Mouse (Mus musculus): ENCODE data around the gene Cryga. TPM values are rescaled to one million over a fixed set of nuclear protein-coding genes. Genes with fewer than 3 reads are reported as not detected.
"Not testable (repeated sequence)": the region's sequence is repeated elsewhere in the genome, so short reads cannot be mapped to it uniquely, and the experiment has no call there.

Gene Cryga
- polyA plus RNA-seq, 1 experiment from 2014 or later, result not detected

DNA sequence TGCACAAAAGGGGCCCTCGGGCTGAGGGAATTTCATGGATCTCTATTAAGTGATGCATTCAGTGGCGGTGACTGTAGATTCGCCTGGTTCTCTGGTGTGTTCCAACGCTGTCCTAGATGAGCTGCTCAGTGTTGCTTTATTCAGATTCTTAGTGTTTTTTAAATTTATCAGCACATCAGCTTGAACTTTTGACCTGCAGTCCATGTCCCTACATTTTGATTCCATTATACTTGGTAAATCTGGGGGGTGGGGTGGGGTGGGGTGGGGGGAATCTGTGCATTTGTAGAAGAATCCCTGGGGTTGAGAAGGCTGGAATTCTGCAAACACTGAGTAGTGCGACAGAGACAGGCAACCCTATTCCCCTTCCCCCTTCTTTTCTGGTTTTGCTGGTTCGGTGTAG is 29.6 kb downstream of the Cryga start, which contains the start of gene Crygc:
Gene Crygc, minus strand, starts transcription at position 101 of the 400 bp plus-strand sequence.
- Histone ChIP-seq H3K27me3 (replicated peaks; ENCODE audit: control insufficient read depth, insufficient read depth, low read length) (no peaks in the 10 kb centered on the region), H3K4me3 (ENCODE audit: low read depth, low read length) (no peak within 1 kb of the TSS), H3K4me2 (replicated peaks; ENCODE audit: low read depth) (no peak within 1 kb of the TSS), H3K9me3 (ENCODE audit: control insufficient read depth) (no peaks in the 10 kb centered on the region), H3K27ac (ENCODE audit: low read depth, low read length) (no peak within 1 kb of the TSS), H3K9ac (ENCODE audit: low read depth, low read length) (no peak within 1 kb of the TSS), H3K4me1 (replicated peaks; ENCODE audit: control insufficient read depth, insufficient read depth, low read length) (no peaks in the 10 kb centered on the region), H3K36me3 (ENCODE audit: control insufficient read depth, insufficient read depth) (no peaks in the 10 kb centered on the region)
- no peak for ATAC-seq
- TF ChIP-seq CTCF (IDR thresholded peaks at IDR 0.05; ENCODE audit: low read depth), result no peak
- WGBS, result 65% methylated on average over 6 of the region's 6 CpGs

DNA sequence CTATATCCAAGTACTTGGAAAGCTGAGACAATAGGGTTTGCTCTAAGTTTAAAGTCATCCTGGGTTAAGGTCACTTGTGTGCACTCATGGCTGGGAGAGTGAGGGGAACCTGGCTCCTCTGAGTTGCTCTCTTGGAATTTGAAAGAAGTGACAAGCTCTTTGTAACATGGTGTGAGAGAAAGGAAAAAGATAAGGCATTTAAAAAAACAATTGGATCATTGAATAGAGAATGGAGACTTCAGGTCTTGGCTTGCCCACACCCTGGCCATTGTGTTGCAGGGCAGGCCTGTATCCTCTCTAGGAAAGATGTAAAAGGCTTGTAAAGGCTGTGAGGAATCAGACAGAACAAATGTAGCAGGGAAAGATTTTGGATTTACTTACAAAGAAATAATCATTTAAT is 35.3 kb downstream of the Cryga start:
- H3K9me3 ChIP-seq (ENCODE audit: control insufficient read depth), result no peaks in the 10 kb centered on the region
- H3K36me3 ChIP-seq (ENCODE audit: control insufficient read depth, insufficient read depth), result no peaks in the 10 kb centered on the region
- no peak for ATAC-seq
- no peaks in the 10 kb centered on the region for H3K27me3 ChIP-seq (replicated peaks; ENCODE audit: control insufficient read depth, insufficient read depth, low read length)
- no peaks in the 10 kb centered on the region for H3K4me1 ChIP-seq (replicated peaks; ENCODE audit: control insufficient read depth, insufficient read depth, low read length)
- no peak overlapping the region for H3K4me3 ChIP-seq (ENCODE audit: low read depth, low read length)
- no peak for TF ChIP-seq CTCF (IDR thresholded peaks at IDR 0.05; ENCODE audit: low read depth)
- H3K4me2 ChIP-seq (replicated peaks; ENCODE audit: low read depth), result no peak overlapping the region
- no peak overlapping the region for H3K27ac ChIP-seq (ENCODE audit: low read depth, low read length)
- H3K9ac ChIP-seq (ENCODE audit: low read depth, low read length), result no peak overlapping the region

DNA sequence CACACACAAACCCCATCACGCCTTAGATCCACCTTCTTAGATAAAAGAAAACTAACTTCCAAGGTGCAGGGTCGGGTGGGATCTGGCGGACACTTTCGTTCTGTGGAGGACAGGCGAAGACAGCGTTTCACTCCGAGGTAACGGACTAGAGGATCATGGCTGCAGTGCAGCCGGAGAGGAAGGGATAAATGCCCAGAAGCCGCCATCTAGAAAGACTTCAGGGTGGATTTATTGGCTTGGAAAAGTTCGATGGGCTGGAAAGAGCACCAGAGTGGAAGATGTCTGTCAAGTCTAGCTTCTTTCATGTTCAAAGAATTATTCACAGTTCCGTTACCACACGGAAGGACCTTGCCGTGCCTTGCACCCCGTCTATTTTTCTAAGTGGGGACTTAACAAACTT is 39.0 kb downstream of the Cryga start:
- no peak overlapping the region for H3K4me3 ChIP-seq (ENCODE audit: low read depth, low read length)
- ATAC-seq, result no peak
- no peaks in the 10 kb centered on the region for H3K27me3 ChIP-seq (replicated peaks; ENCODE audit: control insufficient read depth, insufficient read depth, low read length)
- H3K4me2 ChIP-seq (replicated peaks; ENCODE audit: low read depth), result no peak overlapping the region
- no peak for TF ChIP-seq CTCF (IDR thresholded peaks at IDR 0.05; ENCODE audit: low read depth)
- H3K9ac ChIP-seq (ENCODE audit: low read depth, low read length), result no peak overlapping the region
- no peaks in the 10 kb centered on the region for H3K36me3 ChIP-seq (ENCODE audit: control insufficient read depth, insufficient read depth)
- H3K4me1 ChIP-seq (replicated peaks; ENCODE audit: control insufficient read depth, insufficient read depth, low read length), result no peaks in the 10 kb centered on the region
- 87% methylated on average over 15 of the region's 15 CpGs for WGBS
- no peaks in the 10 kb centered on the region for H3K9me3 ChIP-seq (ENCODE audit: control insufficient read depth)
- no peak overlapping the region for H3K27ac ChIP-seq (ENCODE audit: low read depth, low read length)

DNA sequence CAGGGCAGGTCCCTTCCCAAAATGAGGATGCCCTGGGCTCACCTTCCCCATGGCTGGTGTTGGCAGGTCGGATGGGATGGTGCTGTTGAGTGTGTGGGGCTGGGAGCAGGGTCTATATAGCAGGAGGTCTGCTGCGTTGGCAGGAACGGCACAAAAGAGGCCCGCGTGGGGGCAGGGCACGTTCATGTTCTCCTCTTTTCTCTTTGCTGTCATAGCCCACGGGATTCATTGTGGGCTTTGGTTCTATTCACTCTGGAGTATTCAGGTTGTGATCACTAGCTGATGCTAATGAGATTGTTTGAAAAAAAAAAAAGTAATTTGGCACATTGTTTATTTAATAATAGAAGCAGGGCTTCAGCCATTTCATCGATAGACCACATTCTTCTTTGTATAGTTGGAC is 39.8 kb downstream of the Cryga start, which contains the start of gene Crygd:
Gene Crygd, minus strand, starts transcription at position 101 of the 400 bp plus-strand sequence.
- Histone ChIP-seq H3K9me3 (ENCODE audit: control insufficient read depth) (no peaks in the 10 kb centered on the region), H3K36me3 (ENCODE audit: control insufficient read depth, insufficient read depth) (no peaks in the 10 kb centered on the region), H3K27ac (ENCODE audit: low read depth, low read length) (no peak within 1 kb of the TSS), H3K27me3 (replicated peaks; ENCODE audit: control insufficient read depth, insufficient read depth, low read length) (no peaks in the 10 kb centered on the region), H3K4me3 (ENCODE audit: low read depth, low read length) (no peak within 1 kb of the TSS), H3K9ac (ENCODE audit: low read depth, low read length) (no peak within 1 kb of the TSS), H3K4me1 (replicated peaks; ENCODE audit: control insufficient read depth, insufficient read depth, low read length) (no peaks in the 10 kb centered on the region), H3K4me2 (replicated peaks; ENCODE audit: low read depth) (no peak within 1 kb of the TSS)
- WGBS, result 87% methylated on average over 8 of the region's 8 CpGs
- TF ChIP-seq CTCF (IDR thresholded peaks at IDR 0.05; ENCODE audit: low read depth), result no peak
- no peak for ATAC-seq

DNA sequence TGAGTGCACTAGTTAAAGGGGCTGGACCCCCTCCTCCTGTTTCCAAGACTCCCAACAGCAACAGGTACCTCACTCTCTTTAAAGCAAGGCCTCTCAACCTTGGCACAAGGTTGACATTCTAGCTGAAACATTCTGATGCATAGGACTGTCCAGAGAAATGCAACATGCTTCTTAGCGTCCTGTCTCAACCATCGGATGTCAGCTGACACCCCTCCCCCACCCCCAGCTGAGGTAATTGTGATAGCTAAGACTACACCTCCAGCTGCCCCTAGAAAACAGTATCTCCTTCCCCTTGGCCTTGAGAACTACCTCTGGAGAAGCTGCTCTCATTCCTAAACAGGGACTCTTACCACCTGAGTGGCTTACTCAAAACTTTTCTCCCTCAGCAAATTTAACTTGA is 51.0 kb downstream of the Cryga start:
- H3K9ac ChIP-seq (ENCODE audit: low read depth, low read length), result no peak overlapping the region
- TF ChIP-seq CTCF (IDR thresholded peaks at IDR 0.05; ENCODE audit: low read depth), result no peak
- no peaks in the 10 kb centered on the region for H3K9me3 ChIP-seq (ENCODE audit: control insufficient read depth)
- 24% methylated on average over 2 of the region's 2 CpGs for WGBS
- H3K27ac ChIP-seq (ENCODE audit: low read depth, low read length), result no peak overlapping the region
- H3K36me3 ChIP-seq (ENCODE audit: control insufficient read depth, insufficient read depth), result no peaks in the 10 kb centered on the region
- H3K4me2 ChIP-seq (replicated peaks; ENCODE audit: low read depth), result no peak overlapping the region
- no peak for ATAC-seq
- H3K4me1 ChIP-seq (replicated peaks; ENCODE audit: control insufficient read depth, insufficient read depth, low read length), result no peaks in the 10 kb centered on the region
- no peak overlapping the region for H3K4me3 ChIP-seq (ENCODE audit: low read depth, low read length)
- H3K27me3 ChIP-seq (replicated peaks; ENCODE audit: control insufficient read depth, insufficient read depth, low read length), result no peaks in the 10 kb centered on the region

DNA sequence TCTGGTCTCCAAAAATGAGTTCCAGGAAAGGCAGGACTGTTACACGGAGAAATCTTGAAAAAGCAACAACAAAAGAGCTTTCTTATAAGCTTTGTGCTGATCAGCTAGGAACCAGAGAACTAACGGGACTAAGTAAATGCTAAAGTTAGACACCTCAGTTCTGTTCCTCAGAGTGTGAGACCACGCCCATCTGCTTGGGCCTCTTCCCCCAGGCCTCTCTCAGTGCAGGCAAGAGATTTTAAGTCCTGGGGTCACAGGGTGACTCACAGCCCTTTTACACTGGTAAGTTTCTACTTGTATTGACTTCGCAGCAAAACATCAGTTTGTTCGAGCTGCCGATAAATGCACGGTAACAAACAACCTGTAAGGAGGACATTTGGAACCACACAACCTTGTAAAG is 51.5 kb downstream of the Cryga start:
- no peak for ATAC-seq
- H3K4me3 ChIP-seq (ENCODE audit: low read depth, low read length), result no peak overlapping the region
- no peak overlapping the region for H3K27ac ChIP-seq (ENCODE audit: low read depth, low read length)
- 63% methylated on average over 7 of the region's 7 CpGs for WGBS
- no peak overlapping the region for H3K9ac ChIP-seq (ENCODE audit: low read depth, low read length)
- H3K4me2 ChIP-seq (replicated peaks; ENCODE audit: low read depth), result no peak overlapping the region
- TF ChIP-seq CTCF (IDR thresholded peaks at IDR 0.05; ENCODE audit: low read depth), result no peak
- no peaks in the 10 kb centered on the region for H3K36me3 ChIP-seq (ENCODE audit: control insufficient read depth, insufficient read depth)
- no peaks in the 10 kb centered on the region for H3K9me3 ChIP-seq (ENCODE audit: control insufficient read depth)
- H3K4me1 ChIP-seq (replicated peaks; ENCODE audit: control insufficient read depth, insufficient read depth, low read length), result no peaks in the 10 kb centered on the region
- no peaks in the 10 kb centered on the region for H3K27me3 ChIP-seq (replicated peaks; ENCODE audit: control insufficient read depth, insufficient read depth, low read length)

DNA sequence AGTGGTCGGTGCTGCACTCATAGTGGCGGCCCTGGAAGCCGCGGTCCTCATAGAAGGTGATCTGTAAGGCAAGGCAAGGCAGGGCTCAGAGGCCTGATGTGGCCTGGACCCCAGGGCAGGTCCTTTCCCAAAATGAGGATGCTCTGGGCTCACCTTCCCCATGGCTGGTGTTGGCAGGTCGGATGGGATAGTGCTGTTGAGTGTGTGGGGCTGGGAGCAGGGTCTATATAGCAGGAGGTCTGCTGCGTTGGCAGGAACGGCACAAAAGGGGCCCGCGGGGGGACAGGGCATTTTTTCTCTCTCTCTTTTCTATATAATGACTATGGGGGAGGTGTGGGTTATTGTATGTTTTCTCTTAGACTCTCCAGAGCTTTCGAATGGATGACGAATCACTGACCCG is 52.2 kb downstream of the Cryga start, which contains the start of gene Cryge:
Gene Cryge, minus strand, starts transcription at position 198 of the 400 bp plus-strand sequence.
- not testable (repeated sequence) for H3K4me1 ChIP-seq (replicated peaks; ENCODE audit: control insufficient read depth, insufficient read depth, low read length); H3K36me3 ChIP-seq (ENCODE audit: control insufficient read depth, insufficient read depth); H3K27me3 ChIP-seq (replicated peaks; ENCODE audit: control insufficient read depth, insufficient read depth, low read length); H3K4me3 ChIP-seq (ENCODE audit: low read depth, low read length); H3K9ac ChIP-seq (ENCODE audit: low read depth, low read length); H3K27ac ChIP-seq (ENCODE audit: low read depth, low read length); H3K9me3 ChIP-seq (ENCODE audit: control insufficient read depth); ATAC-seq; H3K4me2 ChIP-seq (replicated peaks; ENCODE audit: low read depth)
- 68% methylated on average over 8 of the region's 12 CpGs for WGBS

Other genes with a start within 250 kb of the Cryga start
- gene Plekhm3, start 146.5 kb downstream of the Cryga start, polyA plus RNA-seq (2015; fragmentation: Nextera tagmentation; extraction: Ambion mirVana), result 1.5 and 1.8 TPM in 2 replicates
- gene Akr1cl, start 70.6 kb downstream of the Cryga start, polyA plus RNA-seq (2015; fragmentation: Nextera tagmentation; extraction: Ambion mirVana), result 0.09 and 0.16 TPM in 2 replicates
- gene Cryge, start 52.2 kb downstream of the Cryga start, polyA plus RNA-seq (2015; fragmentation: Nextera tagmentation; extraction: Ambion mirVana), result not detected in 2 replicates
- gene Crygd, start 39.9 kb downstream of the Cryga start, polyA plus RNA-seq (2015; fragmentation: Nextera tagmentation; extraction: Ambion mirVana), result not detected in 2 replicates
- gene Crygc, start 29.7 kb downstream of the Cryga start, polyA plus RNA-seq (2015; fragmentation: Nextera tagmentation; extraction: Ambion mirVana), result not detected in 2 replicates
- not detected in 2 replicates for gene Crygb, start 21.1 kb downstream of the Cryga start, polyA plus RNA-seq (2015; fragmentation: Nextera tagmentation; extraction: Ambion mirVana)
- not detected in 2 replicates for gene Gm28845, start 16.2 kb upstream of the Cryga start, polyA plus RNA-seq (2015; fragmentation: Nextera tagmentation; extraction: Ambion mirVana)
- gene D630023F18Rik, start 19.8 kb upstream of the Cryga start, polyA plus RNA-seq (2015; fragmentation: Nextera tagmentation; extraction: Ambion mirVana), result 0.26 and 0.56 TPM in 2 replicates
- gene Idh1, start 83.1 kb upstream of the Cryga start, polyA plus RNA-seq (2015; fragmentation: Nextera tagmentation; extraction: Ambion mirVana), result 254 and 260 TPM in 2 replicates
- 6.7 TPM in 2 replicates for gene Pikfyve, start 83.3 kb upstream of the Cryga start, polyA plus RNA-seq (2015; fragmentation: Nextera tagmentation; extraction: Ambion mirVana)
- 0.05 TPM in 1 of 2 replicates, not detected in the other for gene Pth2r, start 178.7 kb upstream of the Cryga start, polyA plus RNA-seq (2015; fragmentation: Nextera tagmentation; extraction: Ambion mirVana)